Mouse (Mus musculus): ENCODE measurements at regions not wholly inside any gene's neighbourhood (a gene's known extent, or its start where the extent isn't known, plus 50 kb on each side); places are given as distances from the start of the nearest gene placed in this dataset.

GRCm38 (mm10) chr13:107587678-107588077 is 456.6 kb upstream of the Smim15 start:
- no peak for TF ChIP-seq CTCF (conservative IDR thresholded peaks at IDR 0.05; ENCODE audit: low read length)
- no peak for TF ChIP-seq POU5F1 (IDR thresholded peaks at IDR 0.05; ENCODE audit: borderline replicate concordance, low read length)

Data from E14TG2a.4 (cell line).